Mouse (Mus musculus) thymus, postnatal 36 days (tissue): ENCODE data around the gene Snx18.

Source experiments
- DNase-seq, 2 experiments: peaks; one replicate each; pipeline ENCODE4 v3.0.0; 2022; ENCODE audit warnings: mixed read lengths in 2 of 2

Snx18 gene

GRCm38 (mm10) chr13:113595987-113596386, 22.4 kb downstream of the Snx18 start:
- no peak for DNase-seq

DNA sequence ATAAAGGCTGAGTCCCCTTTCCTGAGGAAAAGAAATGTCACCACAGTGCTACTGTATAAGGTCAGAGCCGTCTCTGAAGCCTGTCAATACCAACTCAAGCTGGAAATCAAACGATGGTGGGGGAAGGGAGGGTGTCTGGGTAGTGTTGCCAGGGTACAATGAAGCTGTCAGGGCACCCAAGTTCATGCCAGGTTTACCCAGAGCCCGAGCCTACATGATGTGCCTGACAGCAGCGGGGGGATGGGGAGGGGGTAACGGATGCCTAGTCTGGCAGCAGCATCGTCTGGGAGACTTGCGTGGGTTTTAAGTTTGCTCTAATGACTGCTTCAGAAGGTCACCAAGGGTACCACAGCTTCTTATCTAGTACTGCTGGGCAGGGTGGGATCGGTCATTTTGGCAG, 23.1 kb downstream of the Snx18 start:
- DNase-seq = no peak

DNA sequence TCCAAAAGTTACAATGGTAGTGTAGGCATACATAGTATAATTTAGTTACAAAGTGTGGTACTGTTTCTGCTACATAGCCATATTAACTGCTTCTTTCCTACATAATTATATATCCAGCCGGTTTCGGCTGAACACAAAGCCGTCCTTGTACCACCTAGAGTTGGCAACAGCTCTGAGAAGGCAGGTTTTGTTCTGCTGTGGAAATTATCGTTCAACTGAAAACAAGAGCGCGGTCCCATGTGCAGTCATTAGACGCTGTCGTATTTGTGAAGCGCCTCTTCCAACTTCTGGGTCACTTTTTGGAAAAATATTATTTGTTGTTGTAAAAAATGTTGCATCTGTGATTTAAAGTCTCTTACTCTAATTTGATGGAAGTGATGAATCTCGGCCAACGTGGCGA, 24.0 kb downstream of the Snx18 start:
- no peak for DNase-seq

- no peak for DNase-seq
Observed at GRCm38 (mm10) chr13:113593711-113594110, 24.7 kb downstream of the Snx18 start.

DNA sequence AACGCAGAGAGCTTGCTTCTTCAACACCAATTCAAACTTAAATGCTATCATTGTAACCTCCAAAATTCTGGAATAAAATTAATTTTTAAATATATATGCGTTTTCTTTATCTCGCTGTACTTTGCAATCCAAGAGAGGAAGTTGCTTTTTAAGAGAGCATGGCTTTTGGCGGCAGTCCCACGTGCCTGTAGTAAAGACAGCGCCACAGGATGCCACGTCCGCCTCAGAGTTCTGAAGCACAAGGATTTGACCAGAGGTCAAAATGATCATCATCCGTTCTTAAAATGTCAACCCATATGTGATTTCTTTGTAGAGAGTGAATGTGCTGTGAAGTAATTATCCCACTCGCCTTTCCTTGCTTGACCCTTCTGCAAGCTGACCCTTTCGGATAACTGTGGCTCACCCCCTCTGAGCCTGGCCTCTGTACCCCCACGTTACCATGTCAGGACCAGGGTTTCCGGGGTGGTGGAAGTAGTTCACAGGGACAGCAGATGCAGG, 25.6 kb downstream of the Snx18 start:
- no peak for DNase-seq

GRCm38 (mm10) chr13:113591336-113591735, 27.0 kb downstream of the Snx18 start:
- DNase-seq = no peak

DNA sequence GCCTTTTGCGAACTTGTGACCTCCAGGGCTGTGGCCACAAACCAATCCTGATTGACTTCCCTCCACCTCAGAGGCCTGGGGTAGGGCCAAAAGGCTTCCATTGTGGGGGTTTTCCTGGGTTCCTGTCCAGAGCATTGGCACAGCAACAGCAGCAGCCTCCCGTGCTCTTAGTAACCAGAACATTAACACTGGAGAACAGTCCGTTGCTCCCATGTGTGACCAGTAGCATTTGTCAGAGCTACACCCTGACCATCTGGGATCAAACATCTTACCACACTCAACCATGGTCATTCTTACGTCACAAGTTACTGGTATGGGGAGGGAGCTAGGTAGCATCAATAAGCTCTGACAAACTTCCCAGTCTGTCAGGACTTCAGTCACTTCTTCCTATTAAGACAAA, 28.1 kb downstream of the Snx18 start:
- no peak for DNase-seq

GRCm38 (mm10) chr13:113589499-113589898, 28.9 kb downstream of the Snx18 start:
- no peak for DNase-seq

DNA sequence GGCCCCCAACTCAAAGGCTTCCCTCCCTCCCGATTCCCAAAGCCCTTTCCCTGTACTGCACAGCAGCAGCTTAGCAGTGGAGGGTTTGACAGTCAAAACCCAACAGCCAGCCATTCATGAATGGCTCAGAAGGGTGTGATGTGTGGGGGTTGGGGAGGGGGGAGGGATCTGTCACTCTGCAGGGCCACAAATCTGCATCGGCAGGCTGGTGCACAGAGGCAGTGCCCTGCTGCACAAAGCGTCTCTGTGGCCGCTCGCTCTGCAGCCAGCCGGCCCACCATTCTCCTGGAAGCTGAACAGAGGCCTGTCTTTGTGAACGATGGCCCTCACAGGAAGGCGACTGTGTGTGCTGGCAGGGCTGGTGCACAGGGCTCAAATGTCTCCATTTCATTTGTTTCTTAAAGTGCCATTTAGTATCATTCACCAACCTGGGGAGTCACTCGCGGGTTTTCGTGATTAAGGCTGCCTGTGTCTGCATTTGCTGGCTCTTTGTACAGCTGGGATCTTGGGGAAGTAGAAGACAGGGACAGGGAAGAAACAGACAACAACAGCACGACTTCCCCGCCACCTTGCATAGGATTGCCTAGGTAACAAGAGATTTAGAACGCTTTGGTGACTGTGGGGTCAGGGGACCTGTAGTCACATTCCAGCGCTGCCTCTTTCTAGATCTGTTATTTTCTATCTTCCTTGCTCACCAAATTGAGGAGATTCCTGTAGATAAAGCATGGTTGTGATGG, 31.0 kb downstream of the Snx18 start:
- DNase-seq = no peak

DNA sequence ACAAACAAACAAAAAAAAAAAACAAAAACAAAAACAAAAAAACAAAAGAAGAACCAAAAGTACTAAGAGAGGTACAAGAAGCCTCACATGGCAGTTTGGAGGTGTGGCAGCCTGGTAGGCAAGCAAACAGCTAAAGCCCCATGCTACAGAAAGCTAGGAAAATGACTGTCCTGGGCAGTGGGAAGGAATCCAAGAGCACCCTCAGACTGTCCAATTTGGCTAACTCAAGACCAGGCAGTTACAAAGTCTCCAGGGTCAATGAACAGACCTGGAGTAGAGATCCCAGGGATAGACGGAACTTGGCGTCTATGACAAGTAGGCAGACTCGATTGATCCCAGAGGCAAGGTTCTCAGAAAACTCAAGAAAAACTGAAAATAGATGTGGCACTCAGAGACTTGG, 32.8 kb downstream of the Snx18 start:
- DNase-seq = no peak

- no peak for DNase-seq
Observed at GRCm38 (mm10) chr13:113584431-113584830, 33.9 kb downstream of the Snx18 start.

GRCm38 (mm10) chr13:113583563-113583962, 34.8 kb downstream of the Snx18 start:
- DNase-seq = no peak

- no peak for DNase-seq
Observed at GRCm38 (mm10) chr13:113582024-113582423, 36.3 kb downstream of the Snx18 start.

DNA sequence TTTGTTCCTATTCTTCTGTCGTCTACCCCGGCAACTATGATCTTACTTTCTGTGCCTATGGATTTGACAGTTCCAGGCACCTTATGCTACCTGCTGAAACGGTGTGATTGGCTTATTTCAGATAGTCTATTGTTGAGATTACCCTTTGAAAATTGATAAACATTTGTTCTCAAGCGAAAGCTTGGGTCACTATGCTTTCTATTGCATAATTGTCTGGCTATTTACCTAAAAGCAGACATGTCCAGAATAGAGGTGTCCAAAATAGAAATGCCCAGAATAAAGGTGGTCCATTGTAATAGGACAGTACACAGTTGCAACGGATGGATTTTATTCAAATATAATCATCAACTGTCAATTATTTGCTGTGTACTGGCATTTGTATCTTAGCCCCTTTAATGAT, 36.9 kb downstream of the Snx18 start:
- no peak for DNase-seq

DNA sequence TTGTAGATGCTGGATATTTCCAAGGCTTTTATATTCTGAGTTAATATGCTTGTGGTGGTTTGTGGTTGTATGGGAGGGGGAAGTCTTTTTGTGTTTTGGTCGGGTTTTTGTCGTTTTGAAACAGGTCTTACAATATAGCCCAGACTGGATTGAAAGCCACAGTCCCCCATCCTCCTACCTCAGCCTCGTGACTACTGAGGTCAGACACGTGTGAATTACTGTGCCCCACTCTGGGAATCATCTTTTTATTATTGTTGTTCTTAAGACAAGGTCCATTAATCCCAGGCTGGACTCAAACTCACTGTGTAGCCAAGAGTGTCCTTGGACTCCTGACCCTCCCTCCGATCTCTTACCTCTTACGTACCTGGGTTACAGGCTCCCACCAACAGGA, 38.0 kb downstream of the Snx18 start:
- no peak for DNase-seq

DNA sequence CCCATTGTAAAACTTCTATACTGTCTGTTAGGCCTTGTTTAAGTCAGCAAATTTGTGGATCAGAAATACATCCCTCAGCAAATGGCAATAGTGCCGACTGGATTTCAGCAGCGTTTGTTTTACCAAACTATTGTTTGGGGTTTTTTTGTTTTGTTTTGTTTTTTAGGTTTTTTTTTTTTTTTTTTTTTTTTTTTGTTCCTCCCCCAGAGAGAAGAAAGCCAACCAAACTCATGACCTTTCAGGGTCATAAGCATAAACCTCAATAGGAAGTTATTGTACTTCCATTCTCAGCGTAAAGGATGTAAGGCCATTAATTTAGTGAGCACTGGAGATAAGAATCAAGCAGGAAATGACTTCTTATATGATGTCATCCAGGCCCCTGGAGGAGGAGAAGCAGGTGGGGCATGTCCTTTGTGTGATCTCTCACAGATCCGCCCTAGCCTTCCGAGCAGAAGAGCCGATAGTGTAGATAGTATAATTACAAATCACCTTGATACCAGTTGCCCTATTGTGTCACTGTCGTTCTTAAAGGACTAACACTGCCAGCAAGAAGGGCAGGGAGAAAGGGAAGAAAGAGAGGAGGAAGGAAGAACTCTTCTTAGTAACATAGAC, 38.5 kb downstream of the Snx18 start:
- DNase-seq = peak; percentile 29 to 52

- DNase-seq = peak; percentile 70 to 87
Observed at GRCm38 (mm10) chr13:113574232-113574631, 44.1 kb downstream of the Snx18 start.

DNA sequence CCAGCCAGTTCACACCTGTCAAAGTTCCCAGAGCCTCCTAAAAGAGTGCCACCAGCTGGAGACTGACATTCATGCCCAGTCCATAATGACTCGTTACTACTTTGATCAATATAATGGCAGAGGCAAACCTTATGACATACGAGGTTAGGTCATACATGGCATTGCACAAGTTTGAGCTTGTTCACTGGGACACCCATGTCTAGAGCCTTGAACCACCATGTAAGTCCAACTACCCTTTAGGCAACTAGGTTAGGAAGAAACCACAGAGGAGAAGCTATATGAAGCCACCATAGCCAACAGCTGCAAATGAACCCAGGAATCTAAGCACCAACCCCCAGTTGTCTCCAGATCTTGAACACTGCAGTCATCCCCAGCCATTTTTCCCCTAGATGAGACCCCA, 45.0 kb downstream of the Snx18 start:
- DNase-seq = no peak

GRCm38 (mm10) chr13:113572046-113572686, 46.2 kb downstream of the Snx18 start:
- DNase-seq = no peak

- no peak for DNase-seq
Observed at GRCm38 (mm10) chr13:113569526-113569925, 48.8 kb downstream of the Snx18 start.

- DNase-seq = no peak
Observed at GRCm38 (mm10) chr13:113566951-113567350, 51.4 kb downstream of the Snx18 start.

DNA sequence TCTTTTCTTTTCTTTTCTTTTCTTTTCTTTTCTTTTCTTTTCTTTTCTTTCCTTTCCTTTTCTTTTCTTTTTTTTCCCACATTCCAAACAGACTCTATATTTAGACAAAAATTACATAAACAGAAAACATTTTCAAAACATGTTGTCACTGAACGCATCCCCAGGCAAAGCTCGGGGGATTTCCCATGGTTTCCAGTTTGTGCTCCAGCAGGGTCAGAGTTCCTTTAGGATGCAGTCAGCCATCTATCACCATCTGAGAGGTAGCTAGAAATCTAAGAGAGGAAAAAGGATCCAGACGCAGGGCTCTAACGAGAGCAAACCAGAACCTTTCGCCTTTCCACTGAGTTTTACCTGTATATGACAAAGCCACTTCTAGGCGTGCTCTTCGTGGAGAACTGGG, 52.0 kb downstream of the Snx18 start:
- no peak for DNase-seq

GRCm38 (mm10) chr13:113559646-113560045, 58.7 kb downstream of the Snx18 start:
- no peak for DNase-seq

DNA sequence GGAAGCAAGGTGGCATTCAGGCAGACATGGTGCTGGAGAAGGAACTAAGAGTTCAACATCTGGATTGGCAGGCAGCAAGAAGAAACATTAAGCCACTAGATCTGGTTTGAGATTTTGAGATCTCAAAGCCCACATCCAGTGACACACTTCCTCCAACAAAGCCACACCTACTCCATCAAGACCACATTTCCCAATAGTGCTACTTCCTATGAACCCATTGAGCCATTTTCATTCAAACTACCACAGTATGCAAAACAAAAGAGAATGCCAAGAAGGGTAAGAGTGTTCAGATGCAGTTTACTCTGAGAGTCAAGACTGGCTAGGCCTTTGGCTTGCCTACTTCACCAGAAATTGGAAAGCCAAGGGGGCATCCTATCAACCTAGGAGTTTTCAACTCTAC, 61.8 kb downstream of the Snx18 start:
- DNase-seq = no peak
